Comparison of ENCODE assay signal across 13 mouse cellular contexts in genomic region chr5:111652472-111652871, GRCm38 (mm10).
"Had no signal": no experiment of that assay in that cellular context is flagged by ENCODE, and none has a peak within 500 bp of the region (broad histone marks: within the 10 kb centered on the region; RNA-seq: fewer than 3 reads in every experiment).

No protein-coding gene starts in this region.

- H3K9ac ChIP-seq: limb, embryonic 13.5 days; liver, embryonic 15.5 days had no signal

- H3K36me3 ChIP-seq: limb, embryonic 13.5 days; liver, embryonic 15.5 days; neural tube, embryonic 12.5 days had no signal

- H3K27ac ChIP-seq: limb, embryonic 13.5 days; liver, embryonic 15.5 days; neural tube, embryonic 12.5 days had no signal

- ATAC-seq: lung, postnatal 0 days had no signal

- H3K27me3 ChIP-seq: liver, embryonic 15.5 days; neural tube, embryonic 12.5 days had no signal

- H3K4me2 ChIP-seq: limb, embryonic 13.5 days; liver, embryonic 15.5 days; neural tube, embryonic 12.5 days had no signal

- H3K4me3 ChIP-seq: limb, embryonic 13.5 days; liver, embryonic 15.5 days; neural tube, embryonic 12.5 days had no signal

- H3K4me1 ChIP-seq: liver, embryonic 15.5 days had no signal

- H3K9me3 ChIP-seq: liver, embryonic 15.5 days had no signal

- DNase-seq: kidney, postnatal 14 days; left cerebral cortex, postnatal 4 days; lung, adult 2 months; lung, postnatal 36 days; retina, postnatal 1 day; right cerebral cortex, postnatal 4 days; spleen, adult 18-20 months; thymus, adult 2 months; thymus, postnatal 25 days had no signal
